ENCODE assay signal across 14 mouse cellular contexts in the genomic region with DNA sequence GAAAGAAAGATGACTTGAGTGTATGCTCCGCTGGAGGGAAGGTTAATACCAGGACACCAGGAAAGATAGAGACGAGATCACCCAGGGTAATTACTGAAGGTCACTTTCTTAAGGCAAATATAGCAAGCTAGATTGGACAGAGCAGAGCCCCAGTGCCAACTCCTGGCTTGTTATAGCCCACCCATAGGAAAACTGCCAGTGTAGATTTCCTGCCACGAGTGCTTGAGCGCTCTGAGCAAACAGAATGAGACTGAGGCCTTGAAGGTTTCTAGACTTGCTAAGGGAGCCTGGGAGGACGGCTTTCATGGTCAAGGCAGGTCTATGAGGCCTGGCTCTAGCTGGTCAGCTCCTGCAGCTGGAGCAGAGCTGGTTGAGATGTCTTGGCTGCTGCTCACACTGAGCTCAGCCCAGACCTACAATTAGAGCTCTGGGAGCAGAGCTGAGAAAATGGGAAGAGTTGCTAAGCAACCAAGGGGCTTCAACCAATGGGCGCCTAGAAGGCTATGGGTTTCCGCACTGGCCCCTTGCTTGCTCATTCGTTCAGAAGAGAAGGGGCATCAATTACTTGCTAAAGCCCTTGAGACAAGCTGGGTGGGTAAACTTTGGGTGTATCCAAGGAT. TPM values are rescaled to one million over a fixed set of nuclear protein-coding genes. Genes with fewer than 3 reads are reported as not detected.
DNase-seq lines count a peak whose midpoint lies in the region; ATAC-seq and TF ChIP-seq lines count a peak whose summit lies in the region.
"Had no signal": no experiment of that assay in that cellular context is flagged by ENCODE, and none has a peak within 500 bp of the region (broad histone marks: within the 10 kb centered on the region; RNA-seq: fewer than 3 reads in every experiment).

No protein-coding gene starts in this region.

- no peak overlapping the region for H3K4me2 ChIP-seq in embryonic facial prominence, embryonic 14.5 days (ENCODE audit: low read depth, low read length)
- H3K4me2 ChIP-seq in hindbrain, embryonic 15.5 days, result peak overlapping the region; percentile 53
- H3K4me2 ChIP-seq in neural tube, embryonic 14.5 days (ENCODE audit: low read depth, low read length), result peak overlapping the region; percentile 35
- H3K4me2 ChIP-seq: embryonic facial prominence, embryonic 12.5 days; liver, embryonic 15.5 days had no signal

- H3K4me1 ChIP-seq in heart, adult 2 months (ENCODE audit: control insufficient read depth, insufficient read depth, low read length), result peaks cover 13% of the 10 kb centered on the region
- peaks cover 15% of the 10 kb centered on the region for H3K4me1 ChIP-seq in embryonic facial prominence, embryonic 14.5 days (ENCODE audit: control insufficient read depth, insufficient read depth, low read length)
- H3K4me1 ChIP-seq in hindbrain, embryonic 15.5 days (replicated peaks), result peaks cover 65% of the 10 kb centered on the region
- H3K4me1 ChIP-seq in neural tube, embryonic 14.5 days (ENCODE audit: control insufficient read depth, insufficient read depth, low read length), result peaks cover 52% of the 10 kb centered on the region

- no peak for TF ChIP-seq CTCF in heart, adult 2 months (IDR thresholded peaks at IDR 0.05)

- no peak for TF ChIP-seq POLR2A in heart, adult 2 months (IDR thresholded peaks at IDR 0.05; ENCODE audit: insufficient read depth, low read depth, low read length)

- intact Hi-C loops in heart, adult 2 months (cut with DNase I), result no loop called here

- peak overlapping the region; percentile 49 for H3K27ac ChIP-seq in heart, adult 2 months
- no peak overlapping the region for H3K27ac ChIP-seq in embryonic facial prominence, embryonic 14.5 days (replicated peaks; ENCODE audit: low read depth, low read length)
- H3K27ac ChIP-seq in hindbrain, embryonic 15.5 days (replicated peaks), result peak overlapping the region; percentile 76
- peak overlapping the region; percentile 49 for H3K27ac ChIP-seq in neural tube, embryonic 14.5 days (ENCODE audit: low read depth, low read length)
- H3K27ac ChIP-seq: embryonic facial prominence, embryonic 12.5 days; liver, embryonic 15.5 days had no signal

- peak; percentile 50; the same call in 1 of the 2 replicates for ATAC-seq in embryonic facial prominence, embryonic 14.5 days (ENCODE audit: low read depth)
- peak; percentile 79 for ATAC-seq in hindbrain, embryonic 15.5 days (ENCODE audit: low FRiP score, low read depth)
- peak; percentile 86 for ATAC-seq in neural tube, embryonic 14.5 days (ENCODE audit: low read depth)

- no peaks in the 10 kb centered on the region for H3K9me3 ChIP-seq in embryonic facial prominence, embryonic 14.5 days (ENCODE audit: control insufficient read depth, low read length)
- no peaks in the 10 kb centered on the region for H3K9me3 ChIP-seq in hindbrain, embryonic 15.5 days
- no peaks in the 10 kb centered on the region for H3K9me3 ChIP-seq in neural tube, embryonic 14.5 days (ENCODE audit: control insufficient read depth, low read length)
- H3K9me3 ChIP-seq: embryonic facial prominence, embryonic 12.5 days; liver, embryonic 15.5 days; megakaryocyte, embryonic 14.5 days had no signal

- no peak overlapping the region for H3K4me3 ChIP-seq in heart, adult 2 months
- H3K4me3 ChIP-seq in embryonic facial prominence, embryonic 14.5 days (ENCODE audit: low read depth, low read length), result no peak overlapping the region
- H3K4me3 ChIP-seq in hindbrain, embryonic 15.5 days, result peak overlapping the region; percentile 2; the same call in 1 of the 2 replicates
- peak overlapping the region; percentile 17 for H3K4me3 ChIP-seq in neural tube, embryonic 14.5 days (ENCODE audit: low read depth, low read length)
- H3K4me3 ChIP-seq: embryonic facial prominence, embryonic 12.5 days; liver, embryonic 15.5 days; megakaryocyte, embryonic 14.5 days had no signal

- peaks cover 2% of the 10 kb centered on the region; the same call in 1 of the 2 replicates for H3K79me2 ChIP-seq in heart, adult 2 months (replicated peaks; ENCODE audit: control insufficient read depth, insufficient read depth, low read length)

- WGBS in heart, adult 2 months, result 63% methylated on average over 8 of the region's 8 CpGs
- WGBS in embryonic facial prominence, embryonic 14.5 days, result 73% methylated on average over 8 of the region's 8 CpGs
- 39% methylated on average over 8 of the region's 8 CpGs for WGBS in hindbrain, embryonic 15.5 days
- WGBS in neural tube, embryonic 14.5 days, result 44% methylated on average over 8 of the region's 8 CpGs

- DNase-seq in heart, adult 2 months, result no peak
- DNase-seq in heart, adult 9 months (ENCODE audit: low spot score in 2 of 2), result no peak
- DNase-seq in embryonic facial prominence, embryonic 14.5 days (ENCODE audit: low spot score), result peak; percentile 36
- DNase-seq in adrenal gland, adult 18-20 months (ENCODE audit: low spot score in 2 of 2), result no peak
- DNase-seq in gastrocnemius, postnatal 25 days, result no peak
- DNase-seq in Muller cell, postnatal 12 days (ENCODE audit: inconsistent ontology term), result no peak
- DNase-seq: gastrocnemius, postnatal 10 days; layer of hippocampus, postnatal 36 days; right cerebral cortex, postnatal 14 days had no signal

- no peak overlapping the region for H3K9ac ChIP-seq in heart, adult 2 months (ENCODE audit: low read depth, low read length)
- H3K9ac ChIP-seq in embryonic facial prominence, embryonic 14.5 days (ENCODE audit: low read depth, low read length), result no peak overlapping the region
- H3K9ac ChIP-seq in hindbrain, embryonic 15.5 days, result no peak overlapping the region
- H3K9ac ChIP-seq in neural tube, embryonic 14.5 days (replicated peaks; ENCODE audit: low read depth, low read length), result 0 out of 2 replicates have a peak overlapping the region, but pooled peaks have one; percentile 25
- H3K9ac ChIP-seq: embryonic facial prominence, embryonic 12.5 days; liver, embryonic 15.5 days had no signal

- no peaks in the 10 kb centered on the region for H3K27me3 ChIP-seq in heart, adult 2 months (ENCODE audit: control insufficient read depth, insufficient read depth, low read length)
- H3K27me3 ChIP-seq in embryonic facial prominence, embryonic 14.5 days (replicated peaks; ENCODE audit: control insufficient read depth, insufficient read depth, low read length), result no peaks in the 10 kb centered on the region
- H3K27me3 ChIP-seq in hindbrain, embryonic 15.5 days, result no peaks in the 10 kb centered on the region
- H3K27me3 ChIP-seq in neural tube, embryonic 14.5 days (ENCODE audit: control insufficient read depth, insufficient read depth, low read length), result no peaks in the 10 kb centered on the region
- H3K27me3 ChIP-seq: embryonic facial prominence, embryonic 12.5 days; liver, embryonic 15.5 days; megakaryocyte, embryonic 14.5 days had no signal

- TF ChIP-seq EP300 in heart, adult 2 months (IDR thresholded peaks at IDR 0.05; ENCODE audit: insufficient read depth, low read depth, low read length), result 0 out of 2 replicates have a peak, but pooled peaks have one; percentile 39

- peaks cover 6% of the 10 kb centered on the region for H3K36me3 ChIP-seq in heart, adult 2 months (ENCODE audit: control insufficient read depth, insufficient read depth, low read length)
- H3K36me3 ChIP-seq in embryonic facial prominence, embryonic 14.5 days (ENCODE audit: control insufficient read depth, insufficient read depth, low read length), result peaks cover 54% of the 10 kb centered on the region
- H3K36me3 ChIP-seq in hindbrain, embryonic 15.5 days, result peaks cover 19% of the 10 kb centered on the region
- H3K36me3 ChIP-seq in neural tube, embryonic 14.5 days (ENCODE audit: control insufficient read depth, insufficient read depth, low read length), result peaks cover 20% of the 10 kb centered on the region

RNA-seq across cellular contexts. Expression of gene Ipo13, which starts 5.9 kb away (rescaled TPM):
- 10 to 100 TPM; 60.8 to 68.4 TPM for total RNA-seq in heart, adult 2 months (2021)
- polyA plus RNA-seq in heart, adult 2 months (2012; rRNA removed), result 104 and 108 TPM in 2 replicates
- 38.2 and 40.6 TPM in 2 replicates for polyA plus RNA-seq in embryonic facial prominence, embryonic 14.5 days (2014; fragmentation: Nextera tagmentation; extraction: Ambion mirVana)
- 62.3 and 68.8 TPM in 2 replicates for polyA plus RNA-seq in hindbrain, embryonic 15.5 days (2015; fragmentation: Nextera tagmentation; extraction: Ambion mirVana)
- polyA plus RNA-seq in neural tube, embryonic 14.5 days (2014; fragmentation: Nextera tagmentation; extraction: Ambion mirVana), result 61.7 and 65.7 TPM in 2 replicates
- 10 to 100 TPM; 51.6 to 56.3 TPM for total RNA-seq in adrenal gland, adult 18-20 months (2021)
- 100 to 1,000 TPM; 218 TPM for total RNA-seq in gastrocnemius, postnatal 25 days (2021)

RNA-seq across cellular contexts. Expression of gene Dph2, which starts 17.1 kb away (rescaled TPM):
- total RNA-seq in heart, adult 2 months (2021), result 1 to 10 TPM; 3.0 to 3.9 TPM
- 7.3 and 8.4 TPM in 2 replicates for polyA plus RNA-seq in heart, adult 2 months (2012; rRNA removed)
- 13.4 and 15.0 TPM in 2 replicates for polyA plus RNA-seq in embryonic facial prominence, embryonic 14.5 days (2014; fragmentation: Nextera tagmentation; extraction: Ambion mirVana)
- polyA plus RNA-seq in hindbrain, embryonic 15.5 days (2015; fragmentation: Nextera tagmentation; extraction: Ambion mirVana), result 21.8 and 23.6 TPM in 2 replicates
- 21.5 and 22.9 TPM in 2 replicates for polyA plus RNA-seq in neural tube, embryonic 14.5 days (2014; fragmentation: Nextera tagmentation; extraction: Ambion mirVana)
- total RNA-seq in adrenal gland, adult 18-20 months (2021), result 10 to 100 TPM; 11.7 to 13.3 TPM
- 1 to 10 TPM; 3.3 to 3.4 TPM for total RNA-seq in gastrocnemius, postnatal 25 days (2021)

RNA-seq across cellular contexts. Expression of gene Artn, which starts 20.6 kb away (rescaled TPM):
- total RNA-seq in heart, adult 2 months (2021), result not detected
- 0.09 and 0.23 TPM in 2 replicates for polyA plus RNA-seq in heart, adult 2 months (2012; rRNA removed)
- polyA plus RNA-seq in embryonic facial prominence, embryonic 14.5 days (2014; fragmentation: Nextera tagmentation; extraction: Ambion mirVana), result 2.1 and 2.8 TPM in 2 replicates
- polyA plus RNA-seq in hindbrain, embryonic 15.5 days (2015; fragmentation: Nextera tagmentation; extraction: Ambion mirVana), result 0.87 and 0.92 TPM in 2 replicates
- 0.84 and 1.3 TPM in 2 replicates for polyA plus RNA-seq in neural tube, embryonic 14.5 days (2014; fragmentation: Nextera tagmentation; extraction: Ambion mirVana)
- total RNA-seq in adrenal gland, adult 18-20 months (2021), result under 1 TPM in 1 of 2 experiments, not detected in 1; 0.38 TPM
- total RNA-seq in gastrocnemius, postnatal 25 days (2021), result under 1 TPM; 0.18 to 0.48 TPM

RNA-seq across cellular contexts. Expression of gene Atp6v0b, which starts 21.8 kb away (rescaled TPM):
- 100 to 1,000 TPM; 109 to 124 TPM for total RNA-seq in heart, adult 2 months (2021)
- polyA plus RNA-seq in heart, adult 2 months (2012; rRNA removed), result 279 and 324 TPM in 2 replicates
- 199 and 230 TPM in 2 replicates for polyA plus RNA-seq in embryonic facial prominence, embryonic 14.5 days (2014; fragmentation: Nextera tagmentation; extraction: Ambion mirVana)
- 570 and 601 TPM in 2 replicates for polyA plus RNA-seq in hindbrain, embryonic 15.5 days (2015; fragmentation: Nextera tagmentation; extraction: Ambion mirVana)
- polyA plus RNA-seq in neural tube, embryonic 14.5 days (2014; fragmentation: Nextera tagmentation; extraction: Ambion mirVana), result 578 and 652 TPM in 2 replicates
- 100 to 1,000 TPM; 222 to 245 TPM for total RNA-seq in adrenal gland, adult 18-20 months (2021)
- 10 to 100 TPM; 72.1 to 75.9 TPM for total RNA-seq in gastrocnemius, postnatal 25 days (2021)

RNA-seq across cellular contexts. Expression of gene B4galt2, which starts 25.7 kb away (rescaled TPM):
- total RNA-seq in heart, adult 2 months (2021), result 1 to 10 TPM; 4.0 to 4.3 TPM
- polyA plus RNA-seq in heart, adult 2 months (2012; rRNA removed), result 8.6 and 9.3 TPM in 2 replicates
- polyA plus RNA-seq in embryonic facial prominence, embryonic 14.5 days (2014; fragmentation: Nextera tagmentation; extraction: Ambion mirVana), result 34.3 and 42.8 TPM in 2 replicates
- polyA plus RNA-seq in hindbrain, embryonic 15.5 days (2015; fragmentation: Nextera tagmentation; extraction: Ambion mirVana), result 56.5 and 69.5 TPM in 2 replicates
- 68.7 and 73.6 TPM in 2 replicates for polyA plus RNA-seq in neural tube, embryonic 14.5 days (2014; fragmentation: Nextera tagmentation; extraction: Ambion mirVana)
- total RNA-seq in adrenal gland, adult 18-20 months (2021), result 10 to 100 TPM in 1 of 2 experiments, 1 to 10 TPM in 1; 9.9 to 12.9 TPM
- total RNA-seq in gastrocnemius, postnatal 25 days (2021), result 1 to 10 TPM; 2.6 to 3.5 TPM

Comparison
In these comparisons a context has a peak if more than half of its experiments do, and no peak if none do; other contexts are left out.
1. H3K4me3 ChIP-seq: peak in hindbrain, embryonic 15.5 days (single experiment) and neural tube, embryonic 14.5 days (single experiment); none in heart, adult 2 months (single experiment) and embryonic facial prominence, embryonic 14.5 days (single experiment).
2. Peak in every context shown above with its lines, with median percentiles within 50 percentile points of each other: ATAC-seq.